Mouse (Mus musculus) embryonic facial prominence, embryonic 15.5 days (tissue): ENCODE measurements around the gene Stab2. TPM values are rescaled to one million over a fixed set of nuclear protein-coding genes. Genes with fewer than 3 reads are reported as not detected.
A peak's percentile ranks its signal among the peaks of the same experiment; 100 is the strongest.

Source experiments
- ATAC-seq: fragments of 200-750 bp; cut with Nextera tagmentation; 2 replicates; pipeline ENCODE4 v1.8.0; 2017; ENCODE audit warnings: low read depth, moderate TSS enrichment; ENCODE audit not compliant: insufficient number of reproducible peaks, low FRiP score, low TSS enrichment
- H3K27ac ChIP-seq: fragments of 300-500 bp; sonication (generic); replicated peaks from 2 replicates; pipeline ENCODE4 v1.5.1; 2015; ENCODE audit warnings: mild to moderate bottlenecking, inconsistent platforms
- H3K27me3 ChIP-seq: fragments of 300-500 bp; sonication (generic); 2 replicates; pipeline ENCODE4 v1.6.1; 2015; ENCODE audit warnings: inconsistent platforms
- H3K36me3 ChIP-seq: fragments of 300-500 bp; sonication (generic); 2 replicates; pipeline ENCODE4 v1.6.1; 2015; ENCODE audit warnings: mild to moderate bottlenecking, inconsistent platforms
- H3K4me1 ChIP-seq: fragments of 300-500 bp; sonication (generic); 2 replicates; pipeline ENCODE4 v1.6.1; 2015; ENCODE audit warnings: inconsistent platforms
- H3K4me2 ChIP-seq: fragments of 300-500 bp; sonication (generic); replicated peaks from 2 replicates; pipeline ENCODE4 v1.6.1; 2015; ENCODE audit warnings: mild to moderate bottlenecking, inconsistent platforms
- H3K4me3 ChIP-seq: fragments of 300-500 bp; sonication (generic); replicated peaks from 2 replicates; pipeline ENCODE4 v1.5.1; 2015; ENCODE audit warnings: mild to moderate bottlenecking, inconsistent platforms
- H3K9ac ChIP-seq: fragments of 300-500 bp; sonication (generic); 2 replicates; pipeline ENCODE4 v1.6.1; 2015; ENCODE audit warnings: inconsistent platforms
- H3K9me3 ChIP-seq: fragments of 300-500 bp; sonication (generic); replicated peaks from 2 replicates; pipeline ENCODE4 v1.6.1; 2016; ENCODE audit warnings: inconsistent platforms
- WGBS: fragments of 180-500 bp; shearing (Covaris S2); methylation state at CpG from one replicate; pipeline ENCODE4 v1.1.7; 2015; 5-methylcytosine and 5-hydroxymethylcytosine counted together
- polyA plus RNA-seq: library from polyadenylated mRNA; unstranded; fragments of >200 nt; fragmentation: Nextera tagmentation; extraction: Ambion mirVana; gene quantifications from 2 replicates; pipeline ENCODE4 v1.2.1, GENCODE M21; 2015

Stab2 gene
- polyA plus RNA-seq, 1 experiment from 2014 or later = 0.23 TPM

DNA sequence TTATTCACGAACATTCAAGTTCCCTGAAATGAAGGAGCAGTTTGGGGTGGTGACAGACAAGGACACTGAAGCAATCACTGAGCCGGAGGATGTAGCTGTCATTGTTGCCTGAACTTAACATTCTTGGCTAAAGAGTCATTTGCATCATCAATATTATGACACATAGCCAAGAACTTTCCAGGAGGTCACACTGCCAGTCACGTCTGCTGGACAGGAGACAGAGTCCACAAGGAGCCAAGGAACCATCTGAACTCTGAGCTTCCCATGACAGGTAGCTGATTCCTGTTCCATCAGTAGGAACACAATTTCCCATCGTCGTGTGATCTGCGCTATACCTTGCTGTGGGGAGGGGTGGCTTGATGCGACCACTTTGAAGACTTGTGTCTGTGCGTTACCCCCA, 24.9 kb upstream of the Stab2 start:
- Histone ChIP-seq H3K36me3 (no peaks in the 10 kb centered on the region), H3K9ac (no peak overlapping the region), H3K4me3 (no peak overlapping the region), H3K4me2 (no peak overlapping the region), H3K9me3 (no peaks in the 10 kb centered on the region), H3K4me1 (no peaks in the 10 kb centered on the region), H3K27me3 (no peaks in the 10 kb centered on the region), H3K27ac (no peak overlapping the region)
- WGBS = 81% methylated on average over 8 of the region's 8 CpGs
- no peak for ATAC-seq

DNA sequence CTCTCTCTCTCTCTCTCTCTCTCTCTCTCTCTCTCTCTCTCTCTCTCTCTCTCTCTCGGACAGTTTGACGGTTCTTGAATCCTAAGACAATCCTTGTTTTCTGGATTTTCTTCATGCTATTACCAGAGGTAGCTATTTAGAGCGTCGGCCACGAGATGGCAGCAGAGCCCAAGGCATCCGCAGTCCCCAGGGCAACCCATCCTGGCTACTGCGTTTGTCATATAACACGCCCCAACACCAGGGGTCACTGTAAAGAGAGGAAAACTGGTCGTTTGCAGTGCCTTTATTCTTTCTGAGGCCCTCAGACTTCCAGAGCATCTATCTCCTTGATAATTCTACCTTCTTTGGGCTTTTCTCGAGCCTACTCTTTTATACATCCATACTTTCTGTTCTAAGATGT, 17.1 kb upstream of the Stab2 start:
- H3K4me1 ChIP-seq = no peaks in the 10 kb centered on the region
- H3K27me3 ChIP-seq = no peaks in the 10 kb centered on the region
- no peak overlapping the region for H3K9ac ChIP-seq
- no peak overlapping the region for H3K4me3 ChIP-seq
- H3K4me2 ChIP-seq = no peak overlapping the region
- 2% methylated on average over 9 of the region's 10 CpGs for WGBS
- no peak overlapping the region for H3K27ac ChIP-seq
- no peaks in the 10 kb centered on the region for H3K9me3 ChIP-seq
- no peaks in the 10 kb centered on the region for H3K36me3 ChIP-seq
- ATAC-seq = peak; percentile 75; the same call in 1 of the 2 replicates

DNA sequence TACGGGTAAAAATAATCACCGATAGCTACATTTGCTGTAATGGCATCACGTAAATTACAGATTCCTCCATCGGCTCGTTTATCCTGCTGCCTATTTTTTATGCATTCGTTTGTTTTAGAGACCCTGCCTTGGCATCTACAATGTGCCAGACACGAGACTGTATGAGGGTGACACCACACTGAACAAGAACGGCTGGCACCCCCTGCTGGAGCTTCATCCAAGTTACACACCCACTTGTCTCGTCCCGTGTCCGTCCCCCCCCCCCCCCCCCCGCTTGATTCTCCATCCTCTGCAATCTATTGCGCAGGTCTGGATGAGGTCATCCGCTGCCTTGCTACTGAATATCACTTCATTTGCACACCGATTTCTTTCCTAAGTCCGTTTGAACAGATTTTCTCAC, 12.9 kb upstream of the Stab2 start:
- peaks cover 5% of the 10 kb centered on the region; the same call in 1 of the 2 replicates for H3K4me1 ChIP-seq
- no peaks in the 10 kb centered on the region for H3K36me3 ChIP-seq
- no peak overlapping the region for H3K4me3 ChIP-seq
- H3K9me3 ChIP-seq = no peaks in the 10 kb centered on the region
- no peaks in the 10 kb centered on the region for H3K27me3 ChIP-seq
- no peak overlapping the region for H3K9ac ChIP-seq
- H3K27ac ChIP-seq = no peak overlapping the region
- WGBS = 66% methylated on average over 15 of the region's 16 CpGs
- H3K4me2 ChIP-seq = no peak overlapping the region
- no peak for ATAC-seq

DNA sequence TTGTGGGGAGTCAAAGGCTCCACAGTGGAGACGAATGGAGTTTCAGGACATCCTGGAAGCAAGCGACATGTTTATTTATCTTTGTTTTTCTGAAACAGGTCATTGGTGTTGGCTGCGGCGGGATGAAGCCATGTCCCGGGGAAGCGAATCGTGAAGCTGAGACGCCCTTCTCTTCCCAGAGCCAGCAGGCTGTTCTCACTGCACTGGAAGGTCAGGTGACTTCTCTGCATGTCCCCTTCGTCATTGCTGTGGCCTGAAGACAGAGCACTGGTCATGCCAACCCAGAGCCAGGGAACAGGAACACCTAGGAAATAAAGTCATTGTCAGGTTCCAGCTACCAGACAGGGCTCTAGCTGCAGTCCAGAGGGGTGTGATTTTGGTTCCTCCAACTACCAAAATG, 11.1 kb upstream of the Stab2 start:
- no peak overlapping the region for H3K9ac ChIP-seq
- H3K4me2 ChIP-seq = no peak overlapping the region
- ATAC-seq = no peak
- 67% methylated on average over 9 of the region's 9 CpGs for WGBS
- no peak overlapping the region for H3K27ac ChIP-seq
- H3K9me3 ChIP-seq = no peaks in the 10 kb centered on the region
- no peaks in the 10 kb centered on the region for H3K36me3 ChIP-seq
- H3K4me3 ChIP-seq = no peak overlapping the region
- H3K4me1 ChIP-seq = peaks cover 5% of the 10 kb centered on the region; the same call in 1 of the 2 replicates
- H3K27me3 ChIP-seq = no peaks in the 10 kb centered on the region

DNA sequence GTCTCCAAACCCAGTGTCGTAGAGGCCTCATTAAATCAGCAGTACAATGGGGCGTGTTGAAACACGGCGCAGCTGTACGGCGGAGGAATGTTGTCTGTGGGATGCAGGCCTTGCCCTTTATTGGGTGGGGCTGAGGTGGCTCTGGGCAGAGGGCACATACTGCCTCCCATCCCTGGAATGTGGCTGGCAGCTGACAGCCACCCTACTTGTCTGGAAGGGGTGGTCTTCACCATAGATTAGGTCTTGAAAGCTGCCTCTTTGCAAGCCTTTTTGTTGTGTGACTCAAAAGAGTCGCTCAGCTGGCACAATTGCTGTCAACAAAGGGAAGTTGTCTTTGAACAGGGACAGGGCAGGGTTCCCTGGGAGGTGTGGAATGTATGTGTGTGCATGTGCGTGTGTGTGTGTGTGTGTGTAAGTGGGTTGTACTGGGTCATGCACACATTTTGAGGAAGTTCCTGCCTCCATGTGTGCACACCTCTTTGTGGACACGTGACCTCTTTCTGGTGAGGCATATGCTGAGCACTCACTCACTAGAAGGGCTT, 8.4 kb upstream of the Stab2 start:
- H3K9me3 ChIP-seq = no peaks in the 10 kb centered on the region
- H3K4me1 ChIP-seq = peaks cover 5% of the 10 kb centered on the region; the same call in 1 of the 2 replicates
- no peaks in the 10 kb centered on the region for H3K36me3 ChIP-seq
- H3K27me3 ChIP-seq = no peaks in the 10 kb centered on the region
- peak; percentile 69 for ATAC-seq
- H3K4me2 ChIP-seq = no peak overlapping the region
- H3K27ac ChIP-seq = no peak overlapping the region
- H3K9ac ChIP-seq = no peak overlapping the region
- 56% methylated on average over 9 of the region's 9 CpGs for whole genome bisulfite sequencing
- H3K4me3 ChIP-seq = no peak overlapping the region

DNA sequence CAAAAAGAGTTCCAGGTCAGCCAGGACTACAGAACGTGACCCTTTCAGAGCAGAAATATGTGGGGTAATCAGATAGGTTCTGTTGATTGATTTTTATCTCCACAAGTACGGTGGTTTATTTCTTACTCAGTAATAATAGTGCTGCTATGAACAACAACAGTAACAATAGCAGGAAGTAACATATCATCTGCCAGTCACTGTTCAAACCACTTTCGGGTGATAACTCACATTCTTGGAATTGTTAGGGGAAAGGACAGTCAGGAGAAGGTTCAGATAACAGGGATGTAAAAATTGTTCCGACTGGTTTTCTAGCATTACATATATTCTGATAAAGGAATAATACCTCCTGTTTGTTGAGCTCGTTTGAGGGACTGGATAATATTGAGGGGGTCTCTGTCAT, 7.6 kb upstream of the Stab2 start:
- H3K9ac ChIP-seq = no peak overlapping the region
- no peak overlapping the region for H3K4me2 ChIP-seq
- no peaks in the 10 kb centered on the region for H3K36me3 ChIP-seq
- no peaks in the 10 kb centered on the region for H3K9me3 ChIP-seq
- WGBS = 59% methylated on average over 5 of the region's 5 CpGs
- no peak overlapping the region for H3K4me3 ChIP-seq
- H3K27me3 ChIP-seq = no peaks in the 10 kb centered on the region
- peaks cover 5% of the 10 kb centered on the region; the same call in 1 of the 2 replicates for H3K4me1 ChIP-seq
- H3K27ac ChIP-seq = no peak overlapping the region
- no peak for ATAC-seq

DNA sequence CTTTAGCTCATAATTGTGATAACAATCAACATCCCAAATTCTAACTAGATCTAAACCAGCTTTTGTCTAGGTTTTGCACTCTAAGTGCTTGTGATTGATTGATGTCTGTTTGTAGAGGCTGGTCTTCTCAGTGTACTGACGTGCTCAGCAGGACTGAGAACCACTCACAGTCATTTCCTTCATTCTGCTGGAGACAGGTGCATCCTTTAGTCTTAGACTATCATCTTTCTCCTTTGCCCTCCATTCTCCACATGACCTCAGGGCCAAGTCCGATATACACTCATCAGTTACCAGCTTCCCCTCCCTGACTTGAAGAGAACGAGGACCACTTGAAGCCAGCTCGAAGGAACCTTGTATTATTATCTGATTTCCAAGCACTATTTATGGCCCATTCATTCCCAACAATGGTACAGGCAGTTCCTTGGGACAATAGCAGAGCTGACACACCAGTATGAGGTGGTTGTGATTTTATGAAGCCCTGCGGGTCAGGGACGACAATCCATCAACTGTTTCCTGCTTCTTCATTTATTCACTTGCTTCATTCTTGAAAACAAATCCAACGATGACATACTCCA, 6.7 kb upstream of the Stab2 start:
- no peak overlapping the region for H3K27ac ChIP-seq
- no peak overlapping the region for H3K4me3 ChIP-seq
- no peak overlapping the region for H3K4me2 ChIP-seq
- no peaks in the 10 kb centered on the region for H3K36me3 ChIP-seq
- WGBS = 84% methylated on average over 7 of the region's 7 CpGs
- no peaks in the 10 kb centered on the region for H3K27me3 ChIP-seq
- no peak overlapping the region for H3K9ac ChIP-seq
- H3K9me3 ChIP-seq = no peaks in the 10 kb centered on the region
- peaks cover 5% of the 10 kb centered on the region; the same call in 1 of the 2 replicates for H3K4me1 ChIP-seq
- no peak for ATAC-seq

DNA sequence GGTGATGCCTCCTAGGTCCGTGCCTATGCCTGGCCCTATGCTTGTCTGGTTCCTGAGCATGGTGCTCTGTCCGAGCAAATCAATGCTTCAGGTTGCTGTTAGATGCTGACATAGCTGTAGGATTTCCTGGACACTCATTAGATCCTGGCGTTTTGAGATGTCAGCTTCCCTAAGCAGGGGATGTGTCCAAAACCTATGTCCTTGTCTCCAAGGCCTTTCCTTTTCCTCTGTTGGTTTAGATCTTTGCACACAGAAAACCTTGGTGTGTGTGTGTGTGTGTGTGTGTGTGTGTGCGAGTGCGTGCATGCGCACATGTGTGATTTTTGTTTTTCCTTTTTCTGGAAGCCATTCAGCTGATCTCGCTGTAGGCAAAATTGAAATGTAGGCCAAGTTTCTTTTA, 4.3 kb upstream of the Stab2 start:
- Histone ChIP-seq H3K36me3 (no peaks in the 10 kb centered on the region), H3K9ac (no peak overlapping the region), H3K27ac (no peak overlapping the region), H3K4me1 (peaks cover 9% of the 10 kb centered on the region; the same call in 1 of the 2 replicates), H3K4me2 (no peak overlapping the region), H3K4me3 (no peak overlapping the region), H3K9me3 (no peaks in the 10 kb centered on the region), H3K27me3 (no peaks in the 10 kb centered on the region)
- 87% methylated on average over 7 of the region's 7 CpGs for WGBS
- ATAC-seq = no peak

DNA sequence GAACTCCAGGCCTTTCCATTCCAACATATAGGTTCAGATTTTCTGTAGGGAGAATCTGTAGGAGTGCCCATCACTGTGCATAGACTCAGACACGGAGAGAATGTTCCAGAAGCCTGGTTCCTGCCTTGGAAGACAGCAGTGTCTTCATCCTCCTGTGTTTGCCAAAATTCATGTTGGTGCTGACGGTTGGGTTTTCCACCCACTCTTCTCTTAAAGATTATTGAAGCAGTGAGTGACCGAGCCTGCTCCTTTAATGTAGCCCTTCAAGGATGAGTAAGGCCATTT, 332 bp upstream of the Stab2 start:
- WGBS = 92% methylated on average over 3 of the region's 3 CpGs
- H3K36me3 ChIP-seq = no peaks in the 10 kb centered on the region
- ATAC-seq = no peak
- peaks cover 5% of the 10 kb centered on the region; the same call in 1 of the 2 replicates for H3K4me1 ChIP-seq
- H3K9ac ChIP-seq = no peak overlapping the region
- H3K4me2 ChIP-seq = no peak overlapping the region
- no peaks in the 10 kb centered on the region for H3K27me3 ChIP-seq
- no peak overlapping the region for H3K4me3 ChIP-seq
- no peaks in the 10 kb centered on the region for H3K9me3 ChIP-seq
- H3K27ac ChIP-seq = no peak overlapping the region

DNA sequence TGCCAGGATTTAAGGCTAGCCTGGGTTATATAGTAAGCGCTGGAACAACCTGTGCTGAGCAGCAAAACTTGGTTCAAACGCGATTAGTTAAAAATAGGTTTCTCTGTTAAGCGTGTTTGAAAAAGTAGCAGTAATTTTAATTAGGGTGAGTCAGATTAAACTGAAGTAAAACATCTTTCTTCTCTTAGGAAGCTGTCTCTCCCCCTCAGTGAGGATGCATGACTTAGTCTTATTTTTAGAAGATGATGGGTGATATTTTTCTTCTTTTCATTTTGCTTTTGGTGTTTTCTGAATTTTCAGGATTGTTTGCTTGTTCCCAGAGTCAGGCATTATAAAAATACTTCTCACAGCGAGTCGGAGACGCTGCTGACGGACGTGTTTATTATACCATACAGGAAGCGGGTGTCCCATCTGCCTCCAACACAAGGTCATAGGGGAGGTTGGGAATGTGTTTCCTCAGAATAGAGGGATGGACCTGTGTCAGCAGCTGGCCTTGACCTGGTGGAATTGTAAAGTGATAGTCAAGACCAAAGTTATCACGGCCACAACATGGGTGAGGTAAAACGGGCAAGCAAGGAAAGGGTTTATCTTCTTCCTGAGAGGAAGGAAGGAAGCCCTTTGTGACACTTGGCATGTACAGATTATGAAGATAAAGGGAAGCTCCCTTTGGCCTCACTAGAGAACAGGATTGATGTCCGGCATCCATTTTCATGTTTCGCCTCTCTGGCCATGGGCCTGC, 15.4 kb downstream of the Stab2 start:
- ATAC-seq = no peak
- Histone ChIP-seq H3K9ac (no peak overlapping the region), H3K4me3 (no peak overlapping the region), H3K9me3 (no peaks in the 10 kb centered on the region), H3K27me3 (no peaks in the 10 kb centered on the region), H3K27ac (no peak overlapping the region), H3K4me1 (no peaks in the 10 kb centered on the region), H3K36me3 (no peaks in the 10 kb centered on the region), H3K4me2 (no peak overlapping the region)
- 83% methylated on average over 14 of the region's 14 CpGs for WGBS

DNA sequence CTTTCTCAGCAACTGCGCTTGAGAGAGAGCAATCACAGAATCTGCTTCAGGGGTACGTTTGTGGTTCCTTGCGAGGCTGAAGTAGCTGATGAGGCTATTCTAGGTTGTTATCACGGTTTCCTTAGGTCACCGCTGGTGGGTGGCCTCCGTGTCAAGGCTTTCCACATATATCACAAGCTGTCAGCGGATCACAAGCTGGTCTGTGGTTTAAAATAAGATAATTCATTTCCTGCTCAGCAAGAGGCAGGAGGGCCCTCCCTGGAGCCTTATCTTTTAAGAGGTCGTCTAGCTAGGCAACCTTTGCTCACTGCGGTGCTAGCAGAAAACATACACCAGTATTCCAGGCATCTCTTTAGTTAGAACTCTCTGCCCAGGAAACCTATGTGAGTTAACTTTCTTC, 17.2 kb downstream of the Stab2 start:
- no peak for ATAC-seq
- no peak overlapping the region for H3K4me3 ChIP-seq
- no peaks in the 10 kb centered on the region for H3K27me3 ChIP-seq
- no peak overlapping the region for H3K4me2 ChIP-seq
- H3K27ac ChIP-seq = no peak overlapping the region
- H3K9ac ChIP-seq = no peak overlapping the region
- 71% methylated on average over 9 of the region's 9 CpGs for WGBS
- no peaks in the 10 kb centered on the region for H3K9me3 ChIP-seq
- H3K36me3 ChIP-seq = no peaks in the 10 kb centered on the region
- no peaks in the 10 kb centered on the region for H3K4me1 ChIP-seq

DNA sequence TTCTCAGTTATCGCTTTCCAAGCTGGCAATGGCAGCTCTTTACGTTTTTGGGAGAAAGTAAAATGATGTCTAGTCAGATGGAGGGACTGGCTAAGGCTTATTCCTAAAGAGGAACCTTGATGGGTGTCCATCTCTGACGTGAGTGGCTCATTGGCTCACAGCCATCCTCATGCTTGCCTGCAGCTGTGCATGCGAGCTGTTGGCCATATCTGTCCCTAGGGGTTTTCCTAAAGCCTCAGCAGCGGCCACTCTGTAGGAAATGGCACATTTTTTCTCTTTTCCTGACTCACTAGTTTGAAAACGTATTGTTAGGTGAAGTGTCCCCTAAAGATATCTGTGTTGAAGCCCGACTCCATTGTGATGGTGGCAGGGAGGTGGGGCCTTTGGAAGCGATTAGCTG, 18.0 kb downstream of the Stab2 start:
- Histone ChIP-seq H3K9ac (no peak overlapping the region), H3K27me3 (no peaks in the 10 kb centered on the region), H3K27ac (no peak overlapping the region), H3K4me3 (no peak overlapping the region), H3K4me2 (no peak overlapping the region), H3K36me3 (no peaks in the 10 kb centered on the region), H3K4me1 (no peaks in the 10 kb centered on the region), H3K9me3 (no peaks in the 10 kb centered on the region)
- WGBS = 56% methylated on average over 8 of the region's 8 CpGs
- ATAC-seq = no peak
